Mouse (Mus musculus) layer of hippocampus, adult 2 months (tissue): ENCODE results near the gene Zdhhc14. TPM values are rescaled to one million over a fixed set of nuclear protein-coding genes. Genes with fewer than 3 reads are reported as not detected.

Experiments used
- DNase-seq, 2 experiments: peaks; one replicate each; pipeline ENCODE4 v3.0.0; 2022; ENCODE audit warnings: low spot score in 2 of 2
- H3K27ac ChIP-seq: fragments of 200-600 bp; 2 replicates; pipeline ENCODE4 v1.8.1; 2022
- H3K4me3 ChIP-seq: fragments of 200-600 bp; 2 replicates; pipeline ENCODE4 v1.8.1; 2022; ENCODE audit warnings: mild to moderate bottlenecking
- CTCF ChIP-seq: fragments of 200-600 bp; conservative IDR thresholded peaks from 2 replicates; pipeline ENCODE4 v1.8.1; 2022; ENCODE audit warnings: antibody characterized with exemption, mild to moderate bottlenecking, moderate library complexity
- total RNA-seq, 2 experiments: library from RNA; stranded (reverse); gene quantifications; 2 replicates each; pipeline ENCODE4 v1.2.3; 2021

Gene Zdhhc14
- total RNA-seq, 2 experiments from 2014 or later: 40.6 to 48.6 TPM

DNA sequence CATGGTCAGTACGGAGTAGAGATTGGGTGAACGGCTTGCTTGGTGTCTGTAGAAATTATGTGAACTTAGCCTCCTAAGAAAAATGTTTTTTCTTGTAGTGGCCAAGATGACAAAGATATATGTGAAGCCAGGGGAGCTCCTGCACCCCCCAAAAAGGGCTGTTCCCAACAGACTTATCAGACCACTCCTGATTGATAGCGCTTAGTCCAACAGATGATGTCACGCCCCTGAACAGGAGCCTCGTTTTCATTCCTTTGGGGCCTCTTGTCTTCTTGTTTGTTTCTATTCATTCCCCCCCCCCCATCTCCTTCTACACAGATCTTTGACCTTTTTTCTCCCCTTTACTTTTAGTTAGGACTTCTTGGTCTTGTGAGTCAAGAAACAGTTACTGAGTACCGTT lies 19.4 kb downstream of the Zdhhc14 start:
- Histone ChIP-seq H3K27ac (no peak overlapping the region), H3K4me3 (no peak overlapping the region)
- DNase-seq: no peak
- TF ChIP-seq CTCF: no peak

DNA sequence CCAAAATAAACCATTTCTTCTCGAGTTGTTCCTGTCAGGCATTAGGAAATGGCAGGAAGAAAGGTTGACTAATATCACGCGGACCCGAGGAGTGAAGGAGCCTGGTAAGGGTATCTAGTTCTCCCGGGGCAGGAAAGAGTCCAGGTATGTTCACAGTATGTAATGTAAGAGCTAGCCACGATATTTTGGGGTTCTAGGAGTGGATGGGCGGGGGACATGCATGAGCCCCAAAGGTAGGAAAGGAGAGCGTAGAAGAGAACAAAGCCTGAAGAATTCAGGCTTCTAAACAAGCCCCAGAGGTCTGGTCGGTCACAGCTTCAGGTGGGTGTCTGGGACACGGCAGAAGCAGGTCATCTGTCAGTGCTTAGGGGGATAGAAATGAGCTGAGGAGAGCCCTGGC lies 27.1 kb downstream of the Zdhhc14 start:
- Histone ChIP-seq H3K4me3 (no peak overlapping the region), H3K27ac (peak overlapping the region; percentile 57; the same call in 1 of the 2 replicates)
- no peak for DNase-seq
- TF ChIP-seq CTCF: no peak

DNA sequence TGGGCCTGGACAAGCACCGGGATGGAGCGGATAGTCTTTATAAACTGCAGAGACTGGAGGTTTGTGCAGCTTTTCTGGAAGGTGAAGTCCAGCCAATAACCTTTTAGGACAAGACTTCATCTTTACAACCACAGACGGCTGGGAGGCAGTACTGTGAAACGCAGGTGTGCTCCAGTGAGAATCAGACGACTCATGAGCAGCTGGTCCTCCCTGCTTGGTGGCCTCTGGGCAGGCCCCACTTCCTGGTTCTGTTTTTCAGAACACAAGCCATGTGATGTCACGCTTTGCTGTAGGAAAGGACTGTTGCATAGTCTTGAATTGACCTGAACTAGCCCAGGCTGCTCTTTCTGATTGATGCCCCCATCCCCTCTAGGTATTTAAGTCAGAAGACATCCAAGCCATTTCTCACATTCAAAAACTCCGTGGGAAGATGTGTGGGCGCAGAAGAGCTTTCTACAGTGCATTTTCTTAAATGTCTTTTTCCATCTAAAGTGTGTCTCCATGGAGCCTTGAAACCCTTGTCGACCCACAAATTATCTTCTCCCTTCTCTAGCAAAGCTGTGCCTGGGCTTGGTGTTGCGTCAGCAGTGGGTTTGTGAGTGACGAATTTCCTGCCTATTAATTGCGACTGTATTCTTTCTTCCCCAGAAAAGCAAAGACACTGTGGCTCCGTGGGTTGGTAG lies 27.7 kb downstream of the Zdhhc14 start:
- DNase-seq: no peak
- Histone ChIP-seq H3K27ac (peak overlapping the region; percentile 57; the same call in 1 of the 2 replicates), H3K4me3 (no peak overlapping the region)
- TF ChIP-seq CTCF: no peak

DNA sequence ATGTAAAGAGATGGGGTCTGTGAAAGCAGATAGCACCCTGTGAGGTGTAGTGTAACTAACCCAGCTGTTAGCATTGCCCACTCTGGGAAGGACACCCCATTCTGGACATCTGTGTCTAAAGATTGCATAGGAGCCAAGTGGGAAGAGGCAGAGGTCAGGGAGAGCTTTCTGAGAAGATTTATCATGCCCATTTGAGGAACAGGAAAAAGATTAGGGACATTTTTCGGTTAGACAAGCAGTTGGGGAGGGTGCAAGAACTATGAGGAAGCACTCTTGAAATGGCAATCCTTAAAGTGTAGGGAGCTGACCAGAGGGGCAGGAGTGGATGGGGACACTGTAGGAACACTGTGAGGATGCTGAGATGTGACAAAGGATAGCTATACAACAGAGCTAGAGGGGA lies 29.2 kb downstream of the Zdhhc14 start:
- no peak for TF ChIP-seq CTCF
- DNase-seq: no peak
- H3K27ac ChIP-seq: no peak overlapping the region
- H3K4me3 ChIP-seq: no peak overlapping the region

DNA sequence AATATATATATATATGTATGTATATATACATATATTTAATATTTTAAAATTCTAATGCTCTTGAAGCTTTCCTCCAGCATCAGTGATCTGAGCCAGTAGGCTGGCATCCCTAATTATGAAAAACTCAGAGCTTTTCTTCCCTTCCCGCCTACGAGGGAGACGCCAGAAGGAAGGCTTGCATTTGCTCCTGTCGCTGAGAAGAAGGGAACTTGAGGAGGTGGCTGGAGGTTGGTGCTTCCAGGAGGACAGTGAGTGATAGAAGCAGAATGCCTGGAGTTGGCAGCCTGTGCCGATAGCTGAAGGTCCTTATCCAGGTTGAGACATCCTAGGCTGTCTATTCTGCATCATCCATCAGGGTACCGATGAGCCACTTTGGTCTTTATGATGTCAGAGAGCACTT lies 37.2 kb downstream of the Zdhhc14 start:
- no peak overlapping the region for H3K4me3 ChIP-seq
- H3K27ac ChIP-seq: peak overlapping the region; percentile 77
- no peak for TF ChIP-seq CTCF
- peak; percentile 49 to 82 for DNase-seq

DNA sequence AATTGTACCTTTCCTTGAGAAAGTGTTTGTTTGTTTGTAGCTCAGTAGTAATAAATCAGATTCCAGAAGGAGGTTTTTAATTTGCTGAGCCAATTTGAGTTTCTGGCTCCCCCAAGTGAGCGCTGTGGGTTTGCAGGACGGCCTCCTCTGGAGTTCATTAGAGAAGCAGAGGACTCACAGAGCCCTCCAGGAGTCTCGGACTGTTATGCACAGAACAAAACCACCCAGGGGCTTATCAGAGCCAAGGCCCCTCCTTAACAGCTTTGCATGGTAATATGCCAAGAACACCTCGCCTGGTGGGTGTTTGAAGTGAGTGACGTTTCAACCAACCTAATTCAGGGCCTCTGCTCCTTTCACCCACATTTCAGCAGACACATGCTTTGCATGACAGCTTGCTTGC lies 40.5 kb downstream of the Zdhhc14 start:
- peak in 1 of 2 experiments; percentile 29 for DNase-seq
- Histone ChIP-seq H3K27ac (peak overlapping the region; percentile 53; the same call in 1 of the 2 replicates), H3K4me3 (no peak overlapping the region)
- TF ChIP-seq CTCF: peak; percentile 61

DNA sequence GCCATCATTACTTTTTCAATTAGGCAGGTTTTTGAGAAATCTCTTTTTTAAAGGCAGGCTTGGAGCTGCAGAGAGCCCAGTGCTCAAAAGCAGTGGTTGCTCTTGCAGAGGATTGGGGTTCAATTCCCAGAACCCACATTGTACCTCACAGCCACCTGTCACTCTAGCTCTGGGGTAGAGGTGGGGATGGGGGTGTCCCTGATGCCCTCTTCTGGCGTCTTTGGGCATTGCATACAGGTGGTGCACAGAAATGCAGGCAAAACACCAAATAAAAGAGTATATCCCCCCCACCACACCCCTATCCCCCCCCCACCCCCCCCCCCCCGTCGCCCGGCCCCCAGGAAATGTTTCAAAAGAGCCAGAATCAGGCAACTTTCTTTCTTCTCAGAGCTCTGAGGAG lies 43.0 kb downstream of the Zdhhc14 start:
- H3K27ac ChIP-seq: no peak overlapping the region
- no peak overlapping the region for H3K4me3 ChIP-seq
- TF ChIP-seq CTCF: peak; percentile 58
- no peak for DNase-seq

DNA sequence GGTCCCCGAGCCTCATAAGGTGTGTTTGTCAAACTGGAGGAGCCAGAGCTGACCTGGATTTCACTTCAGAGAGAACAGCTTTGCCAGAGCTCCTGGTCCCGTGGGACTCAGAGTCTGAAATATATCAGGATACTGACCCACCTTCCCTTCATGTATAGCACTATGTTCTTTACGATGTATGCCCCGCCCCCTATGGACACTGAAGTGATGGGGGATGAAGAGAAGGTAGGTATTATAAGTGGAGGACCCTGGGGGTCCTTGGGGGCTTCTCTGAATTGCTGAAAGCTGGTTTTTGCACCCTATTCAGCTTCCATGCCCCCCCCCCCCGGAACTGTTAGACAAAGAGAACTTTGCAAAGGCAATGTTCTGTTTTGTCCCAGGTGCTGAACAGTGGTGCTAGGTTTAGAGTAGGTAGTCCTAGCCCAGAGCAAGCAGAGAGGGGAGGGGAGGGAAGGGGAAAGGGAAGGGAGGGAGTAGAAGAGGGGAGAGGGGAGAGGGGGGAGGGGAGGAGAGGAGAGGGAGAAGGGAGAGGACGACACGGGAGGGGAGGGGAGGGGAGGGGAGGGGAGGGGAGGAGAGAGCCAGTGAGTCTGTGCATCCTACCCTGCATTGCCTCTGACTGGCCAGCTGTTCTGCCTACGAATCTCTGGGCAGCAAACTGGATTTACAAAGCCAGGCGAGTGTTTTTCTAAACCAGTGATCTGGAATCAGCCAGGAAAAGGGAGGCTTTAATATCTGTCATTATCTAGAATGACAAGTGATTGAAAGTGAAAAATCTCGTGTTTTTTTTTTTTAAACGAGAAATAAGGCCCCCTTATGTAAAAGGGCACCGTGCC lies 44.1 kb downstream of the Zdhhc14 start:
- no peak for DNase-seq
- H3K4me3 ChIP-seq: no peak overlapping the region
- no peak for TF ChIP-seq CTCF
- H3K27ac ChIP-seq: peak overlapping the region; percentile 76

DNA sequence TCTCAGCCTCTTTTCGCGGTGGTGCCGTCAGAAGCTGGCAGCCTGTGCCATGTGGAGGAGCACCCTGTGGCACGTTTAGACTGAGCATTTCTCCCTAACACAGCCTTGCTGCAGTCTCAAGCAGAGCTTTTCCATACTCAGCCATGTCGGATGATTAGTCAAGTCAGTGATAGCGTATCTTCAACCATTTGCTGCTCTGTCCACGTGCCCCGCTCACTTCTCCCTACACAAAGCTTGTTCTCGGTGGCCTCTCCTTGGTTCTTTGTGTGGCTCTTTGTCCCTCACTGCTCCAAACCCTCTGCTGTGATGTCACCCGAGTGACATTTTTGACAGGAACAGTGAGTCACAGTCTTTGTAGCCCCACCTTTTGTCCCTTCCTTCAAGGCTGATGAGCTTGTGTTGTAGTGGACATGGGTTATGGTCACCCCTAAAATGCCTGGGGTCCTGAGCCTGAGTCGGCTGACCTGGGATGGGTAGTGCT lies 44.8 kb downstream of the Zdhhc14 start:
- no peak for TF ChIP-seq CTCF
- DNase-seq: no peak
- H3K4me3 ChIP-seq: no peak overlapping the region
- peak overlapping the region; percentile 76 for H3K27ac ChIP-seq

DNA sequence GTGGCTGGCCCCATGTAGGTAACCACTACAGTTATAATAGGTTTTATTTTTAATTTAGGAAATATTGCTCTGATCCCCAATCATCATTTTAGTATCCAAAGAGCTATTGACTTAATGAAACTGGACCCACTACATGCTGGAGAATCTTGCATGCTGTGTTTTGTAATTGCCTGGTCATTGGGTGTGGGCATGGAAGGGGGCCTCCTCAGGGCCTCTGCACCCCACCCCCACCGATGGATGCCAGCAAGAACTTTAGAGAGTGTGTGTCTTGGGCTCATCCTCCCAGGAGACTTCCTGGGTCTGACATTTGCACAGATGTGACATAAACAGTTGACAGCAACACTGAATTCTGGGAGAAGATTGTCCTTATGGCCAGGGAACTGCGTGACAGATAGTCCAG lies 49.8 kb downstream of the Zdhhc14 start:
- no peak overlapping the region for H3K27ac ChIP-seq
- H3K4me3 ChIP-seq: no peak overlapping the region
- no peak for TF ChIP-seq CTCF
- DNase-seq: no peak

DNA sequence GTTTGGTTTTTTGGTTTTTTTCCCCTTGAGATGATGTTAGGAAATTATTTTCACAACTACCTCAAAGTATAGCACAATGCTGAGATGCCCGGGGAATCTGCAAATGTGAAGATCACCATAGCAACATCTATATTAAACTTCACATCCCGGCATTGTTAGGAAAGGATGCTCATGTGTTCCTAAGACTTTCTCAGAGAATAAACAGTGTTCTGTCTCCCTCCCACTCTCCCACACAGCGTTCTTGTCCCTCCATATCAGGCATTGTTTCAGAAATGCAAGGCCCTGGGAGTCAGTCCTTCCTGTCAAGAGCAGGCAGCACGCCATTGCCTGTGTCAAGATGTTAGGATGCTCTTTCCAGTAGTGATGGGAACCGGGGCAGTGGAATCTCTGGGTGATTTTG lies 51.7 kb downstream of the Zdhhc14 start:
- peak overlapping the region; percentile 36; the same call in 1 of the 2 replicates for H3K27ac ChIP-seq
- DNase-seq: no peak

DNA sequence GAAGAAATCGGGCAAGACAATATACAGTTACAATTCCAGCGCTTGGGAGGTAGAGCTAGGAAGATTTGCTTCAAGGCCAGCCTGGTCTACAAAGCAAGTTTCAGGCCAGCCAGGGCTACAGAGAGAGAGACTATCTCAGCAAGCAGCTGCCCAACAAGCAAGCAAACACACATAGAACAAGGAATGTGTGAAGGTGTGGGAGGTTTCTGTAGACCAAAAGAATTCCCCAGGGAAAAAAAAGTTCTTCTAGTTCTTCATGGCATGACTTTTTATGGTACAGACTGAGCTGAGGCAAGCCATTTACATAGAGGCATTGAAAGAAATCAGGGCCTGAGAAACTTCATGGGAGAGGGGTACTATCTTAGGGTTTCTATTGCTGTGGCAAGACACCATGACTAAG lies 52.7 kb downstream of the Zdhhc14 start:
- H3K27ac ChIP-seq: peak overlapping the region; percentile 36; the same call in 1 of the 2 replicates
- no peak overlapping the region for H3K4me3 ChIP-seq
- no peak for TF ChIP-seq CTCF
- no peak for DNase-seq

More for the DNA sequence above, 51.7 kb downstream of the Zdhhc14 start:
- no peak for TF ChIP-seq CTCF
- no peak overlapping the region for H3K4me3 ChIP-seq

DNA sequence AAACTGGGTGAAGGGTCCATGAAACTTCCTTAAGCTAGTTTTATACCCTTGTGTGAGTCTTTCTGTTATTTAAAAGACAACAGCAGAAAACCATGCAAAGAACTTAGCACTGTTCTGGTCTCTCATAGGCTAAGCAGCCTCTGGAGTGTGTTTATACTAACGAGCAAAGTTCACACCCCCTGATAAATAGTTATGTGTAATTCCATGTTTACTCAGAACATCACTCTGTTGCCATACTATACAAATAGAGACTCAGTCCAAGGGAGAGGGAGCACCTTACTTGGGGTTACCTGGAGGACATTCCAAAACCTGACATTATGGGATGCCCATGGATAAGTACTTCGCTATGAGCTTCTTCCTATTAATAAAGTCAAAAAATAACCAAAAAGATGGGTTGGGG lies 56.2 kb downstream of the Zdhhc14 start:
- no peak for DNase-seq
- TF ChIP-seq CTCF: no peak
- no peak overlapping the region for H3K4me3 ChIP-seq
- H3K27ac ChIP-seq: no peak overlapping the region
